Mouse (Mus musculus): ENCODE data around the gene Mpg. TPM values are rescaled to one million over a fixed set of nuclear protein-coding genes. Genes with fewer than 3 reads are reported as not detected.

Gene Mpg
- 12.7 TPM for polyA plus RNA-seq (2014; fragmentation: Illumina TruSeq; extraction: RNeasy Lipid Tissue Mini Kit (QIAGEN cat#74804); ENCODE audit: insufficient read depth, low read depth, low replicate concordance)

DNA sequence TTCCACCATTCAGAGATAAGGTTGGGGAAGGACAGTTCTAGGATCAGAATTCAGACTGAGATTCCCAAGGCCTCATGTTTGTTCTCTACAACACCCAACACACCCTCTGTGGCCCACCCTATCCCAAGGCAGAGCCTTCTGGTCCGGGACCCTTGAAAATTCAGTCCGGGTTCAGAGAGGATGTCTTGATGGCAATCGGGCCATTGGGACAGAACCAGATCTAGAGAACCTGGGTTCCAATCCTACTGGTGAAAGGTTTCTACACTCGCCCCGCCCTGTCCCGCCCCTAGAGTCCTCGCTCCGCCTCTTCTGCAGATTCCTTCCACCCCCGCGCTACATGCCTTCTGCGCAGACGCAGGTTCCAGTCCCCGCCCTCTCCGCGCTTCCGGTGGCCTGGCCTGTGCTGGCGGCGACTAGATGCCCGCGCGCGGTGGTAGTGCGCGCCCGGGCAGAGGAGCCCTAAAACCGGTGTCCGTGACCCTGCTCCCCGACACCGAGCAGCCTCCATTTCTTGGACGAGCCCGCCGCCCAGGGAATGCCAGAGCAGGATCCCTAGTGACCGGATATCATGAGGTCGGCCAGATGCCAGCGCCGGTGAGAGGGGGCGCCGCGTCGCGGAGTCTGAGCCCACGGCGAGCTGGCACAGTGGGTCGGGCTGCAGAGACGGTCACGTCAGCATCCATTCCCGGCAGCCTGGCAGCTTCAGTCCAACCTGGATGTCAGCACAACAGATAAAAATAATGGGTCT lies at the start of gene Mpg:
Gene Mpg (plus strand): TSS at position 382 of the 748 bp plus-strand sequence.

DNA sequence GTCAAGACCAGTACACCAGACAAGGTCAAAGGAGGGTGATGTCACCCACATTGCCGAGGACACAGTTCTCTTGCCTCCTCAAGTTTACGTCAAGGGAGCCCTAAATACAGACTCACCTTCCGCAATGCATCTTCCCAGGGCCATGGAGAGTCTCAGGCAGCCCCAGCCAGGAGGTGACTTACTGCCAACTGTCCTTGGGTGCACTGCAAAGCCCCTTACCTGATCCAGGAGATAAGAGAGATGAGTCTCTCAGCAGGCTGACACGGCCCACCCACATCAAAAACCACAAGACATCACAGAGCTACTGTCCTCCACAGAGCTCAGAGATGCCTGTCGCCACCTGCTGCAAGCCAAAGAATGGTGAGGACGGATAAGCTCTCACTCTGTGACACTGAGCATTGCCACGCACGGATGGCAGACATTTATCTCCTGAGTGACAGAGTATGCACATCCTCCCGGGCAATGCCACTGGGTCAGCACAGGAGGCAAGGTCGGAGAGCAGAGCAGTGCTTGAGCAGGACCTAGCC lies 26.2 kb upstream of the Mpg start, which contains the start of gene Il9r:
Gene Il9r (minus strand): TSS at position 205 of the 527 bp plus-strand sequence.

DNA sequence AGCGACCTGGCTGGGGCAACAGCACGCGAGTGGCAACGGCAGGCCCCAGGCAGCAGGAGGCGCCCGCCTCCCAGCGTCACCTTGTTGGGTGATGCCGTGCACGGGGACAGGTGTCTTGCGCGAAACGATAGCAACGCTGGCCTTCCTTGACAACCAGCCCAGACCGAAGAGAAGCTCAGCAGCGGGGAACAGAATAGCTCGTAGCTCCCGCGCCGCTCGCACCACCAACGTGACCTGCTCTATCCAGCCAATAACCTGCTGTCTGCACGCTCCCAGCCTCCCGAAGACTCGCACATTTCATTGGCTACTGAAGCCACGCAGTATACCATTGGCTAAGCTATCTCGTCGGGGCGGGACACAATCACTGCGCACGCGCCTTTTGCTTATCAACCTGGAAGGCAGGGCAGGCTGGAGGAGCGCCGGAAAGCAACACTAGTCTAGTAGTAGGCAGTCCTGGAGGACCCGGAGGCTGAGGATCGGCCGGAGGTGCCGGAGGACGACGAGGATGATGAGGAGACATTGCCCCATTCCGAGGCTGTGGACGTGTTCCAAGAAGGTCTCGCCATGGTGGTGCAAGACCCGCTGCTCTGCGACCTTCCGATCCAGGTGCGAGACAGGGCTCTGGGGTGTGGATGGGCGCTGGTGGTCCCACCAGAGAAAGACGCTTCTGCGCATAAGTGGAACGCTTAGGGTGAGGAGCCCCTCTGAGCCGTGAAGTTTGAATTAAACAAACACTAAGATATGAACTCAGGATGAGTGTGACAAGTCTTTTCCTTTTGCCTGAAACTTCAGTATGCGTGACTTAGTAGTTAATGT lies 21.0 kb upstream of the Mpg start, which contains the start of gene Snrnp25:
Gene Snrnp25 (plus strand): TSS at position 358 of the 816 bp plus-strand sequence.

DNA sequence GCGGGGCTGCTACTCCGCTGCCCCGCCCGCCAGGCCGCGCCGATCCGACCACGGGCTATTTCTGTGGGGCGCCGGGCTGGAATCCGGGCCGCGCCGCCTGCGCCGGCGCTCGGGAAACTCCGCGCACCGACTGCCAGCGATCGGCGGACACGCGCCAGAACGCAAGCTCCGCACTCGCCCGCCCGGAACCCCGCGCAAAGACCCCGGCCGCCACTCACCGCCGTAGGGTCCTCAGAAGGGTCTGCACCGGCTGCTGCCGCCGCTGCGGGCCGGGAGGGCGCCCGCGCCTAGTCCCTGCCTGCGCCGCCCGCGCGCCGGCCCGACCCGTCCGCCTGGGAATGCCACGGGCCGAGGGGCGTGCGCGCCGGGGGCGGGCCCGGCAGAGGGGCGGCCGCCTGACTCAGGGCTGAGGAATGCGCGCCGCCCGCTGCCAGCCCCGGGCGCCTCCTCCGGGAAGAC lies 4.3 kb upstream of the Mpg start, which contains the start of gene Rhbdf1:
Gene Rhbdf1 (minus strand): TSS at position 350 of the 459 bp plus-strand sequence.

DNA sequence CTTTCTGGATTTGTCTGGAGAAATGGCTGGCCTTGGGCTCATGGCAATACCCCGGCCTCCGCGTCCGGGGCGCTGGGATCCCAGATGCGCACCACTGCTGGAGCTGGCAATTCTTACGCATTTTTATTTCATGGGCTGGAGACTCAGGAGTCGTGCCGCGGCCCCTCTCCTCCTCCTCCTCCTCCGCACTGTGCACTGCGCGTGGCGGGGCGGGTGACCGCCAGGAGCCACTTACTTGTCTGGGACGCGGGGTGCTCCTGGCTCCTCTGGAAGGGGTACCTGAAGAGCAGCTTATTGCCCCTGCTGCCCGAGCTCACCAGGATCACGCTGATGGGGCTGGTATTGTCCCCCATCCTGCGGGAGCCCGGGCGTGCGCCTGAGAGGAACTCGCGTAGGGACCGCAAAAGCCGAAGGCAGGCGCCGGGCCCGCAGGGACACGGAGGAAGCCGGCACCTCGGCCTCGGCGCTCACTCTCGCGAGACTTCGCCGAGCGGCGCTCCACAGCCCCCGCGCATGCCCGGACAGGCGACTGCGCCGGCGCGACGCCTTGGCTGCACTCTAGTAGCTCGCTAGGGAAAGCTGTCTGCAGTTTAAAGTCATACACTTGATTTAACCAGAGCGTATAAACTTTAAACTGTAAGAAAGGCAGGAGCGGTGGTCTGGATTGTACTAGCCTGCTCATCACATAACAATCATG lies 41.0 kb downstream of the Mpg start, which contains the start of gene Nprl3:
Gene Nprl3 (minus strand): TSS at position 520 of the 697 bp plus-strand sequence.

DNA sequence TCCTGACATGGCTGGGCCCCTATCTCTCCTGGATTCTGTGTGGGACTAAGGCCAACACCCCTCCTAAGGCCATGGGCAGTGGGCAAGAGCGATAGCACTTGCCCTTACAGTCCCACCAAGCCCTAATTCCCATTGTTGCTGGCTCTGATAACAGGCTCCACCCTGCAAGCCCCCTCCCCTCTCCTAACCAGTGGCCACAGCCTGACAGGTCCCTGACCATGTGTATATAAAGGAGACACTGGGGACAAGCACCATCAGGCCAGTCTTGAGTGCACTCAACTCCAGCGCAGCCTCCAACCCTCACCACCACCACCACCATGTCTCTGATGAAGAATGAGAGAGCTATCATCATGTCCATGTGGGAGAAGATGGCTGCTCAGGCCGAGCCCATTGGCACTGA lies 50.0 kb downstream of the Mpg start, which contains the start of gene Hba-x:
Gene Hba-x (plus strand): TSS at position 54 of the 400 bp plus-strand sequence.

Other genes starting within 250 kb of the Mpg start
- 3.4 TPM for gene Nsg2, start 226.0 kb upstream of the Mpg start, polyA plus RNA-seq (2014; fragmentation: Illumina TruSeq; extraction: RNeasy Lipid Tissue Mini Kit (QIAGEN cat#74804); ENCODE audit: insufficient read depth, low read depth, low replicate concordance)
- 0.74 TPM for gene Il9r, start 26.2 kb upstream of the Mpg start, polyA plus RNA-seq (2014; fragmentation: Illumina TruSeq; extraction: RNeasy Lipid Tissue Mini Kit (QIAGEN cat#74804); ENCODE audit: insufficient read depth, low read depth, low replicate concordance)
- 24.2 TPM for gene Snrnp25, start 21.1 kb upstream of the Mpg start, polyA plus RNA-seq (2014; fragmentation: Illumina TruSeq; extraction: RNeasy Lipid Tissue Mini Kit (QIAGEN cat#74804); ENCODE audit: insufficient read depth, low read depth, low replicate concordance)
- gene Rhbdf1, start 4.2 kb upstream of the Mpg start, polyA plus RNA-seq (2014; fragmentation: Illumina TruSeq; extraction: RNeasy Lipid Tissue Mini Kit (QIAGEN cat#74804); ENCODE audit: insufficient read depth, low read depth, low replicate concordance): 19.5 TPM
- 11.5 TPM for gene Nprl3, start 41.2 kb downstream of the Mpg start, polyA plus RNA-seq (2014; fragmentation: Illumina TruSeq; extraction: RNeasy Lipid Tissue Mini Kit (QIAGEN cat#74804); ENCODE audit: insufficient read depth, low read depth, low replicate concordance)
- gene Hba-x, start 49.9 kb downstream of the Mpg start, polyA plus RNA-seq (2014; fragmentation: Illumina TruSeq; extraction: RNeasy Lipid Tissue Mini Kit (QIAGEN cat#74804); ENCODE audit: insufficient read depth, low read depth, low replicate concordance): not detected
- gene Hba-a1, start 57.0 kb downstream of the Mpg start, polyA plus RNA-seq (2014; fragmentation: Illumina TruSeq; extraction: RNeasy Lipid Tissue Mini Kit (QIAGEN cat#74804); ENCODE audit: insufficient read depth, low read depth, low replicate concordance): 9,126 TPM
- not detected for gene Hbq1b, start 60.5 kb downstream of the Mpg start, polyA plus RNA-seq (2014; fragmentation: Illumina TruSeq; extraction: RNeasy Lipid Tissue Mini Kit (QIAGEN cat#74804); ENCODE audit: insufficient read depth, low read depth, low replicate concordance)
- 14,852 TPM for gene Hba-a2, start 70.0 kb downstream of the Mpg start, polyA plus RNA-seq (2014; fragmentation: Illumina TruSeq; extraction: RNeasy Lipid Tissue Mini Kit (QIAGEN cat#74804); ENCODE audit: insufficient read depth, low read depth, low replicate concordance)
- 1.6 TPM for gene Hbq1a, start 73.6 kb downstream of the Mpg start, polyA plus RNA-seq (2014; fragmentation: Illumina TruSeq; extraction: RNeasy Lipid Tissue Mini Kit (QIAGEN cat#74804); ENCODE audit: insufficient read depth, low read depth, low replicate concordance)
- 3.6 TPM for gene Sh3pxd2b, start 121.3 kb downstream of the Mpg start, polyA plus RNA-seq (2014; fragmentation: Illumina TruSeq; extraction: RNeasy Lipid Tissue Mini Kit (QIAGEN cat#74804); ENCODE audit: insufficient read depth, low read depth, low replicate concordance)
- gene Ubtd2, start 228.9 kb downstream of the Mpg start, polyA plus RNA-seq (2014; fragmentation: Illumina TruSeq; extraction: RNeasy Lipid Tissue Mini Kit (QIAGEN cat#74804); ENCODE audit: insufficient read depth, low read depth, low replicate concordance): 5.0 TPM

Measured in lung, adult 10 weeks (tissue).